Mouse (Mus musculus) C2C12 (cell line): Measurements from ENCODE around the gene Cdca4. TPM values are rescaled to one million over a fixed set of nuclear protein-coding genes. Genes with fewer than 3 reads are reported as not detected.

Experiments
- H3K27me3 ChIP-seq: one replicate; pipeline ENCODE4 v1.6.1; 2011; ENCODE audit not compliant: control insufficient read depth, insufficient read depth, insufficient read length
- H3K36me3 ChIP-seq: one replicate; pipeline ENCODE4 v1.6.1; 2011; ENCODE audit not compliant: control insufficient read depth, insufficient read depth
- H3K4me3 ChIP-seq: one replicate; pipeline ENCODE4 v1.5.1; 2011; ENCODE audit warnings: mild to moderate bottlenecking, control low read depth; ENCODE audit not compliant: poor library complexity, insufficient read depth, severe bottlenecking
- H3K79me2 ChIP-seq: one replicate; pipeline ENCODE4 v1.6.1; 2011; ENCODE audit not compliant: control insufficient read depth, insufficient read depth
- H3K79me3 ChIP-seq: one replicate; pipeline ENCODE4 v1.6.1; 2011; ENCODE audit warnings: low read depth, control low read depth
- H3ac ChIP-seq: one replicate; pipeline ENCODE3; 2011; ENCODE audit warnings: low read depth; ENCODE audit not compliant: control insufficient read depth, insufficient read length
- CEBPB ChIP-seq: IDR thresholded peaks from one replicate; pipeline ENCODE4 v1.6.1; 2011; ENCODE audit warnings: low read depth, mild to moderate bottlenecking, control low read depth, moderate library complexity
- CTCF ChIP-seq: IDR thresholded peaks from one replicate; pipeline ENCODE4 v1.5.1; 2011; ENCODE audit not compliant: control insufficient read depth, insufficient read depth, insufficient read length
- FOSL1 ChIP-seq: IDR thresholded peaks from one replicate; pipeline ENCODE4 v1.8.0; 2011; ENCODE audit warnings: mild to moderate bottlenecking, low read length; ENCODE audit not compliant: poor library complexity, insufficient read depth, severe bottlenecking
- MAX ChIP-seq: IDR thresholded peaks from one replicate; pipeline ENCODE4 v1.6.1; 2011; ENCODE audit warnings: mild to moderate bottlenecking, control low read depth
- MYOD1 ChIP-seq: IDR thresholded peaks from one replicate; pipeline ENCODE4 v1.6.1; 2011; ENCODE audit warnings: low read depth; ENCODE audit not compliant: control insufficient read depth, insufficient read length
- MYOG ChIP-seq: IDR thresholded peaks from one replicate; pipeline ENCODE4 v1.6.1; 2011; ENCODE audit not compliant: control insufficient read depth, insufficient read length; ENCODE audit errors: extremely low read depth
- USF1 ChIP-seq: IDR thresholded peaks from one replicate; pipeline ENCODE4 v1.6.1; 2011; ENCODE audit warnings: low read depth, mild to moderate bottlenecking, control low read depth, moderate library complexity
- polyA plus RNA-seq: library from polyadenylated mRNA; unstranded; fragments of >200 nt; fragmentation: generic; extraction: Trizol; gene quantifications from one replicate; pipeline ENCODE4 v1.2.1, GENCODE M21; 2012; ENCODE audit warnings: missing spikeins

Cdca4 gene
- polyA plus RNA-seq, 1 experiment, result 61.9 TPM

- Histone ChIP-seq H3K27me3 (no peaks in the 10 kb centered on the region), H3K4me3 (no peak overlapping the region), H3K36me3 (no peaks in the 10 kb centered on the region), H3ac (peak overlapping the region; percentile 55), H3K79me2 (peaks cover 56% of the 10 kb centered on the region), H3K79me3 (peaks cover 12% of the 10 kb centered on the region)
- TF ChIP-seq CTCF (no peak), MAX (no peak), MYOD1 (no peak), MYOG (no peak), FOSL1 (no peak), CEBPB (no peak), USF1 (no peak)
These were observed 32.4 kb downstream of the Cdca4 start for GRCm38 (mm10) chr12:112796551-112797510.

GRCm38 (mm10) chr12:112795466-112796104 lies 33.6 kb downstream of the Cdca4 start:
- H3K4me3 ChIP-seq, result peak overlapping the region; percentile 41
- peak overlapping the region; percentile 85 for H3ac ChIP-seq
- H3K27me3 ChIP-seq, result no peaks in the 10 kb centered on the region
- no peaks in the 10 kb centered on the region for H3K36me3 ChIP-seq
- H3K79me3 ChIP-seq, result peaks cover 12% of the 10 kb centered on the region
- H3K79me2 ChIP-seq, result peaks cover 55% of the 10 kb centered on the region
- TF ChIP-seq MAX (no peak), MYOD1 (peak; percentile 21)

- Histone ChIP-seq H3K36me3 (no peaks in the 10 kb centered on the region), H3K4me3 (peak overlapping the region; percentile 41), H3K79me2 (peaks cover 52% of the 10 kb centered on the region)
These were observed 34.2 kb downstream of the Cdca4 start for GRCm38 (mm10) chr12:112794998-112795397.

GRCm38 (mm10) chr12:112794356-112794816 lies 34.8 kb downstream of the Cdca4 start:
- no peaks in the 10 kb centered on the region for H3K27me3 ChIP-seq
- H3K79me2 ChIP-seq, result peaks cover 47% of the 10 kb centered on the region
- TF ChIP-seq USF1, result no peak
- no peak for TF ChIP-seq CEBPB
- no peak for TF ChIP-seq MYOD1
- TF ChIP-seq MAX, result no peak
- TF ChIP-seq MYOG, result no peak
- no peak for TF ChIP-seq CTCF
- no peak for TF ChIP-seq FOSL1
- H3ac ChIP-seq, result peak overlapping the region; percentile 41
- peaks cover 13% of the 10 kb centered on the region for H3K79me3 ChIP-seq
- H3K36me3 ChIP-seq, result no peaks in the 10 kb centered on the region
- H3K4me3 ChIP-seq, result peak overlapping the region; percentile 41

More at GRCm38 (mm10) chr12:112794998-112795397, 34.2 kb downstream of the Cdca4 start:
- Histone ChIP-seq H3K79me3 (peaks cover 12% of the 10 kb centered on the region), H3K27me3 (no peaks in the 10 kb centered on the region), H3ac (peak overlapping the region; percentile 85)
- TF ChIP-seq CTCF (no peak), MAX (no peak), MYOG (no peak), USF1 (no peak), CEBPB (no peak), FOSL1 (no peak), MYOD1 (no peak)

- Histone ChIP-seq H3K36me3 (no peaks in the 10 kb centered on the region), H3K27me3 (no peaks in the 10 kb centered on the region), H3K4me3 (peak overlapping the region; percentile 41), H3ac (peak overlapping the region; percentile 41), H3K79me2 (peaks cover 47% of the 10 kb centered on the region), H3K79me3 (peaks cover 15% of the 10 kb centered on the region)
- no peak for TF ChIP-seq MYOG
- TF ChIP-seq MAX, result no peak
- TF ChIP-seq FOSL1, result no peak
- TF ChIP-seq USF1, result no peak
- TF ChIP-seq CEBPB, result no peak
- no peak for TF ChIP-seq CTCF
- no peak for TF ChIP-seq MYOD1
These were observed 35.4 kb downstream of the Cdca4 start for GRCm38 (mm10) chr12:112793601-112794355.

GRCm38 (mm10) chr12:112791026-112791425 lies 38.2 kb downstream of the Cdca4 start:
- no peak overlapping the region for H3ac ChIP-seq
- H3K79me3 ChIP-seq, result peaks cover 15% of the 10 kb centered on the region
- no peak overlapping the region for H3K4me3 ChIP-seq
- no peaks in the 10 kb centered on the region for H3K27me3 ChIP-seq
- TF ChIP-seq MYOG (no peak), MAX (no peak), FOSL1 (no peak), MYOD1 (no peak), CEBPB (no peak), CTCF (no peak), USF1 (no peak)
- H3K36me3 ChIP-seq, result peaks cover 4% of the 10 kb centered on the region
- H3K79me2 ChIP-seq, result peaks cover 47% of the 10 kb centered on the region
